Mouse (Mus musculus) lung, postnatal 25 days (tissue): ENCODE data around the gene Frs3.
"Not testable (repeated sequence)": the region's sequence is repeated elsewhere in the genome, so short reads cannot be mapped to it uniquely, and the experiment has no call there.

Source experiments
- DNase-seq: peaks from one replicate; pipeline ENCODE4 v3.0.0; 2022; ENCODE audit warnings: low spot score

The Frs3 gene

DNA sequence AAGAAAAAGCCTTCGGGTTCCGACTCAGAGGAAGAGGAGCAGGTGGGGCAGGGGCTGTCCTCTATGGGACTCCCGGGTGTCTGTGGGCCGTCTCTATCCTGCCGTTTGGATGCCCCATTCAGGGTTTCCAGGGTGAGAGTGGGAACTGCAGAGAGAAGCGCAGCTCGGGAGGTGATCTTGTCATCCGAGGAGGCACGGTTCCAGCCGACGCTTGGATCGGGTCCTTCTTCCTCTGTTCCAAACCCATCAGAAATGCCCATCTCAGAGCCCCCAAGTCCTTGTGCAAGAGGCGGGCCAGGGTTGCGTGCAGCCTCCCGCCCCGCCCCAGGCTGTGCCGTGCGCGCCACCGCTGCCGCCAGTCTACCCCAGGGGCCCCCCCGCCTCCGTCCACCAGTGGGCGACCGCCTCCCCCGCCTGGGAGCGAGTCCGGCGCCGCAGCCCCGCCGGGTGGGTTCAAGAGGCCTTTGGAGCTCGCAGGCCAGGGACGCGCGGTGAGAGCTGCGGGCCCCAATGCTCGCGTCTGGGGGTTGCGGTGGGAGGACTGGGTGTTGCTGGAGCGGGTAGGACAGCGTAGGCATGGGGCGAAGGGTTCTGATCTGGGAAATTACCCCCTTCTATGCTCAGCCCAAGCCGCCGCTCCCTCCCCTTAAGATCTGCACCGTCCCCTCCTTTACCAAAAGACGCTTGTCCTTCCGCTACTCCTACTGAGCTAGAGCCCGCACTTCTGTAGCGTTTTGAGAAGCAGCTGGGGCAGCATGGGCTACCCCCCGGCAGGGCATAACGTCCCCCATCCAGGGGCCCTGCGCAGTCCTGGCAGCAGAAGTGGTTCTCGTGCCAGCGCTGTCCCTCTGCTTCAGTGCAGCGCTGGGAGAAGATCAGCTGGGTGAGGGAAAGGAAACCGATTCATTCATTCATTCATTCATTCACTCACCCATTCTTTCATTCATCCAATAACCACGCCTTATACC lies at the start of gene Frs3:
Gene Frs3, plus strand, starts transcription at position 423 of the 968 bp plus-strand sequence.
- DNase-seq = peak; percentile 50

- no peak for DNase-seq
These were observed 45.8 kb upstream of the Frs3 start for GRCm38 (mm10) chr17:47642992-47643391.

GRCm38 (mm10) chr17:47646683-47647082 lies 42.1 kb upstream of the Frs3 start:
- DNase-seq = peak; percentile 73

- no peak for DNase-seq
These were observed 39.9 kb upstream of the Frs3 start for GRCm38 (mm10) chr17:47648966-47649365.

- no peak for DNase-seq
These were observed 36.9 kb upstream of the Frs3 start for GRCm38 (mm10) chr17:47651953-47652352.

- DNase-seq = not testable (repeated sequence)
These were observed 34.5 kb upstream of the Frs3 start for GRCm38 (mm10) chr17:47654346-47654745.

- DNase-seq = no peak
These were observed 33.1 kb upstream of the Frs3 start for GRCm38 (mm10) chr17:47655697-47656096.

GRCm38 (mm10) chr17:47657901-47658300 lies 30.9 kb upstream of the Frs3 start:
- no peak for DNase-seq

GRCm38 (mm10) chr17:47658741-47659243 lies 30.0 kb upstream of the Frs3 start:
- DNase-seq = no peak

DNA sequence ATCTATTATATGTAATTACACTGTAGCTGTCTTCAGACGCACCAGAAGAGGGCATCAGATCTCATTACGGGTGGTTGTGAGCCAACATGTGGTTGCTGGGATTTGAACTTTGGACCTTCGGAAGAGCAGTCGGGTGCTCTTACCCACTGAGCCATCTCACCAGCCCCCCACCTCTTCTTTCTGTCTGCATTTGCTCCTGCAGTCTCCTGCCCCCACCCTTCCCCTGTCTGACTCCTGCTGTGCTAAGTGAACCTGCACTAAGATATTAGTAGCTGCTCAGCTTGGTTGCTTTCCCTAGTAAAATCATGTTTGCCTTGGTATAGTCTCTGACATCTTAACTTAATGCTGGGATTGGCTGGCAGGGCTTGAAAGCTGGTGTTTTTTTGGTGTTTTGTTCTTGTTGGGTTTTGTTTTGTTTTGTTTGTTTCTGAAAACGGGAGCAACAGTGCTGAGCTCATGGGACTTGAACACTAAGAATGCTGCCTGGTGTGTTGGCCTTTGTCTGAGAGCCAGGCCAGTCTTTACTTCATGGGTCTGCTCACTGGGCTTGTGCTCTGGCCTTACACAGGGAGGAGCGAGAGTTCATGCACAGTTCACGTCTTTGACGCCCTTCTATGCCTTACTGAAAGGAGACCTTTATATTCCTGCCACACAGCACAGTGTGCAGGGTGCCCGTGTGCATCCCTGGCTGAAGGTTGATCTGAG lies 25.7 kb upstream of the Frs3 start:
- DNase-seq = no peak

- DNase-seq = no peak
These were observed 24.4 kb upstream of the Frs3 start for GRCm38 (mm10) chr17:47664474-47664873.

DNA sequence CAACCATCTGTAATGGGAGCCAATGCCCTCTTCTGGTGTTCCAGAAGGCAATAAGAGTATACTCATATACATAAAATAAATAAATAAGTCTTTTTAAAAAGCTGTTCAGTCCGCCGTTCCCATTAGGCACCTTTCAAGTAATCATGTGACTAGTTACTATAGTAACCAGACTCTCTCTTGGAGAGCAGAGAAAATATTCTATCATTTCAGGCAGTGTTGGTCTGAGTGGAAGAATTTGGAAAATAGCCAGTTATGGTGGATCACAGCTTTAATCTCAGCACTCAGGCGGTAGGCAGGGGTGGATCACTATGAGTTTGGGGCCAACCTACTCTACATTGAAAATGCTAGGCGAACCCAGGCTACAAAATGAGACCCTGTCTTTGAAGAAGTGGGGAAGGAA lies 19.7 kb upstream of the Frs3 start:
- DNase-seq = no peak

- DNase-seq = no peak
These were observed 16.9 kb upstream of the Frs3 start for GRCm38 (mm10) chr17:47671988-47672310.

DNA sequence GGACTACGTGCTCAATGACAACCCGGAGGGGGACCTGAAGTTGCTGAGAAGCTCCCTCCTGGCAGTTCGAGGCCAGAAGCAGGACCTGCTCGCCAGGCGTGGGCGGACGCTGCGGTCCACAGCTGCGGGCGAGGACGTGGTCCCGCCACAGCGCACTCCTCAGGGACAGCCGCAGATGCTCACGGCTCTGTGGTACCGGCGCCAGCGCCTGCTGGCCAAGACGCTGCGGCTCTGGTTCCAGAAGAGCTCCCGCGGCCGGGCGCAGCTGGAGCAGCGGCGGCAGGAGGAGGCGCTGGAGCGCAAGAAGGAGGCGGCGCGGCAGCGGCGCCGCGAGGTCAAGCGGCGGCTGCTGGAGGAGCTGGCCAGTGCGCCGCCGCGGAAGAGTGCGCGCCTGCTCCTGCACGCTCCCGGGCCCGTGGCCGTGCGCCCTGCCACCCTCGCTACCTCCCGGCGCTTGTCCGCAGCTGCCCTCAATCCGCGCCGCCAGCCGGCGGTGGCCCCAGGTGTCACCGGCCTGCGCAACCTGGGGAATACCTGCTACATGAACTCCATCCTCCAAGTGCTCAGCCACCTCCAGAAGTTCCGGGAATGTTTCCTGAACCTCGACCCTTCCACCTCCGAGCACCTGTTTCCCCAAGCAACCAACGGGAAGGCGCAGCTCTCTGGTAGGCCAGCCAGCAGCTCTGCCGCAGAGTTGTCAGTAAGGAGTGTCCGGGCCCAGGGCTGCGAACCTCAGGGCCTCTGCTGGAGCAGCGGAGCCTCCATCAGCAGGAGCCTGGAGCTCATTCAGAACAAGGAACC lies 16.3 kb upstream of the Frs3 start:
- peak; percentile 50 for DNase-seq

DNA sequence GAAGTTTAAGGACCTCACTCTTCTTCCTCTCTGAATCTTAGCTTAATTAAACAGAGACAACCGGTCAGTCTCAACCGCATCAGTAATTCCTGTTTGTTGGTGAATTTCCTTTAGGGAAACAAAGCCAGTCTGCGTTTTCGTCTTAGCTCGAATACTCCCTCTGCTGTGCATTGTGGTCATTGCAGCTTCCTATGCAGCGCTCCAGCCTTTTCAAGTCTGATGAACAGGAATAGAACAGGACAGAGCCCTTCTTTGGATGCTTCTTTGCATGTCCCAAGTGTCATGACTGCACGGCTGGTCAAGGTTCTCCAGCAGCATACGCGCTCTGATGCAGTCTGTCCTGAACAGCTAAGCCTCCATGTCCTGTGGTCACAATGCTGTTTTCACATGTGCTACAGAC lies 12.2 kb upstream of the Frs3 start:
- DNase-seq = peak; percentile 71

GRCm38 (mm10) chr17:47678238-47678637 lies 10.6 kb upstream of the Frs3 start:
- DNase-seq = no peak

DNA sequence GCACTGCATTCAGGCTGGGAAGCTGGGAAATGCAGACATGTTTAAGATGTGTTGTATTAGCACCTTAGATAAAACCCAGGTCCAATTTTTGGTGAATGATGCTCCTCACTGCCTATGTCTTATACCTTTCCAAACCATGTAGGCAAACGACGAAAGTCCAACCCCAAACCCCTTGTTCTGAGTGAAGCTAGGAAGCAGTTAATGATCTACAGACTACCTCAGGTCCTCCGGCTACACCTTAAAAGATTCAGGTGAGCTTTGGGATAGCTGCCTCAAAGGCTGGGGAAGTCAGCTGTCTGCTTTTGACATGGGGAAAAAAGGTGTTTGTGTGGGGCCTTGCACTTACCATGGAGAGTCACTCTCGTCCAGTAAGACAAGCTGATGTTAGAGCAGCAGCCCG lies 10.1 kb upstream of the Frs3 start:
- DNase-seq = no peak

DNA sequence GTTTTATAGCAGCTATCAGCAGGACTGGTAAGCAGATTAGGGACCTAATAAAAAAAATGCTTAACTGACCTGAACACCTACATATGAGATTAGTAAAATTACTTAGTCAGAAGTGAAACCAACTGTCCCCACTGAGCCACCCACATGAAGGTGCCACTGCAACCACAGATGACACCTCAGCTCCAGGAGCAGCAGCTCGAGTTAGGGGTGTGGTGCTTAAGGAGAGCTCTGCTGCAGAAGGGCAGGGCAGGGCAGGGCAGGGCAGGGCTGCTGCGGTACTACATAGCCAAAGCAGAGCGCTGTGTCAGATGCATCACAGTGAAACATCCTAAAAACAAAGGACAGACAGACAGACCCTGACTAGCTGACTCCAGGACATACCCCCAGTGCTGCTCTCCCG lies 6.0 kb upstream of the Frs3 start:
- no peak for DNase-seq

- DNase-seq = peak; percentile 97
These were observed 1.2 kb upstream of the Frs3 start for GRCm38 (mm10) chr17:47687409-47688343.

GRCm38 (mm10) chr17:47688344-47688607 lies 554 bp upstream of the Frs3 start, which contains the start of gene Tomm6:
Gene Tomm6, minus strand, starts transcription at chr17:47688386.
- no peak for DNase-seq

- no peak for DNase-seq
These were observed 1.1 kb downstream of the Frs3 start for GRCm38 (mm10) chr17:47689894-47690293.
